20 mouse cellular contexts compared by ENCODE assay signal in the genomic region with DNA sequence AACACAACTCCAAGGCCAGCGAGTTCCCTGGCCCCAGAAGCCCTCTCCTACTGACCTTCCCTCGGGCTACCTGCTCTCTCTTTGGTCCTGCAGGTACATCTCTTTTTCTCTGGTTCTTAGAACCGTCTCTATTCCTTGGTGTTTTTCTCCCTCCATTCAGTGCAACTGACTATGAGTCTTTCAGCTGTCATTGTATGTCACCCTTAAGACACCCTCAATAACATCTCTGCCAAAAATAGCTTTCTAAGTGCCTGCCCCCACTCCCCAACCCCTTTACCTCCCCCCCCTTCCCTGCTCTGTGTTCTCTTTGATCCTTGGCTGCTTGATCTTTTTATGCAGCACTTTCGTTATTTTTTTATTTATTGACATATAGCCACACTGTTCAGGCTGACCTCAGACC. TPM values are rescaled to one million over a fixed set of nuclear protein-coding genes. Genes with fewer than 3 reads are reported as not detected.
"Had no signal": no experiment of that assay in that cellular context is flagged by ENCODE, and none has a peak within 500 bp of the region (broad histone marks: within the 10 kb centered on the region; RNA-seq: fewer than 3 reads in every experiment).

No protein-coding gene starts in this region.

- H3K4me2 ChIP-seq: limb, embryonic 13.5 days; midbrain, embryonic 15.5 days; stomach, embryonic 15.5 days had no signal

- H3K4me3 ChIP-seq: layer of hippocampus, adult 2 months; limb, embryonic 13.5 days; midbrain, embryonic 15.5 days; stomach, embryonic 15.5 days had no signal

- H3K36me3 ChIP-seq: limb, embryonic 13.5 days; midbrain, embryonic 15.5 days; stomach, embryonic 15.5 days had no signal

- DNase-seq: kidney, postnatal 10 days; kidney, postnatal 4 days; left cerebral cortex, postnatal 4 days; lung, adult 18-20 months; right cerebral cortex, postnatal 14 days; thymus, adult 2 months; thymus, postnatal 4 days had no signal

- H3K27ac ChIP-seq: layer of hippocampus, adult 2 months; limb, embryonic 13.5 days; liver, embryonic 14.5 days; midbrain, embryonic 15.5 days; stomach, embryonic 15.5 days had no signal

- H3K27me3 ChIP-seq: limb, embryonic 13.5 days; midbrain, embryonic 15.5 days; stomach, embryonic 15.5 days had no signal

- H3K9me3 ChIP-seq: limb, embryonic 13.5 days; midbrain, embryonic 15.5 days; stomach, embryonic 15.5 days had no signal

- H3K4me1 ChIP-seq: midbrain, embryonic 15.5 days; stomach, embryonic 15.5 days had no signal

- H3K9ac ChIP-seq: limb, embryonic 13.5 days; liver, embryonic 14.5 days; midbrain, embryonic 15.5 days; stomach, embryonic 15.5 days had no signal

- ATAC-seq: midbrain, embryonic 15.5 days had no signal

RNA-seq across cellular contexts. Expression of gene Avpr1b, which starts 18.6 kb away (rescaled TPM):
- total RNA-seq: left cerebral cortex, adult 18-20 months; left cerebral cortex, postnatal 4 days; liver, adult 2 months; monocyte, adult 5-6 weeks had no signal
- polyA plus RNA-seq: kidney, embryonic 14.5 days; limb, embryonic 13.5 days; liver, adult 2 months; liver, embryonic 14.5 days; lung, embryonic 16.5 days; midbrain, embryonic 15.5 days; neural tube, embryonic 14.5 days; spleen, adult 2 months; stomach, embryonic 15.5 days; testis, adult 2 months; thymus, adult 2 months had no signal

RNA-seq across cellular contexts. Expression of gene Ctse, which starts 57.7 kb away (rescaled TPM):
- total RNA-seq: layer of hippocampus, adult 2 months; liver, adult 2 months had no signal
- polyA plus RNA-seq: neural tube, embryonic 14.5 days had no signal
